Mouse (Mus musculus) ES-Bruce4 (cell line): ENCODE data around the gene Dnajc25. TPM values are rescaled to one million over a fixed set of nuclear protein-coding genes. Genes with fewer than 3 reads are reported as not detected.
A peak's percentile ranks its signal among the peaks of the same experiment; 100 is the strongest.

Experiments
- H3K27ac ChIP-seq: 2 replicates; pipeline ENCODE4 v1.5.1; 2012; ENCODE audit warnings: low read length, inconsistent platforms; ENCODE audit not compliant: insufficient read depth
- H3K27me3 ChIP-seq: 2 replicates; pipeline ENCODE4 v1.6.1; 2012; ENCODE audit warnings: mild to moderate bottlenecking, low read length, inconsistent platforms; ENCODE audit not compliant: control insufficient read depth, poor library complexity, insufficient read depth, severe bottlenecking
- H3K36me3 ChIP-seq: 2 replicates; pipeline ENCODE4 v1.6.1; 2012; ENCODE audit warnings: inconsistent platforms, mild to moderate bottlenecking, low read length, moderate library complexity; ENCODE audit not compliant: control insufficient read depth, poor library complexity, insufficient read depth, severe bottlenecking
- H3K4me1 ChIP-seq: one replicate; pipeline ENCODE4 v1.8.1; 2011; ENCODE audit warnings: low read length; ENCODE audit not compliant: control insufficient read depth, insufficient read depth
- H3K4me3 ChIP-seq: 2 replicates; pipeline ENCODE4 v1.5.1; 2011; ENCODE audit warnings: low read depth, mild to moderate bottlenecking, low read length
- H3K9ac ChIP-seq: 2 replicates; pipeline ENCODE4 v1.6.1; 2012; ENCODE audit warnings: low read depth, mild to moderate bottlenecking, inconsistent platforms; ENCODE audit not compliant: poor library complexity, severe bottlenecking
- H3K9me3 ChIP-seq: replicated peaks from 2 replicates; pipeline ENCODE4 v1.6.1; 2012; ENCODE audit warnings: mild to moderate bottlenecking, low read length, inconsistent platforms; ENCODE audit not compliant: control insufficient read depth, poor library complexity, insufficient read depth, severe bottlenecking
- CTCF ChIP-seq: IDR thresholded peaks from one replicate; pipeline ENCODE4 v1.8.1; 2011; ENCODE audit warnings: low read depth, low read length
- EP300 ChIP-seq: IDR thresholded peaks from 2 replicates; pipeline ENCODE4 v1.6.1; 2011; ENCODE audit warnings: low read depth, low read length; ENCODE audit not compliant: insufficient read depth
- POLR2A ChIP-seq: IDR thresholded peaks from one replicate; pipeline ENCODE4 v1.8.1; 2011; ENCODE audit warnings: low read length; ENCODE audit not compliant: insufficient read depth
- polyA plus RNA-seq: library from polyadenylated mRNA; stranded (reverse); fragments of >200 nt; gene quantifications from 2 replicates; pipeline ENCODE4 v1.2.4, GENCODE M21; 2011; ENCODE audit warnings: low read depth; ENCODE audit not compliant: missing spikeins, insufficient read depth, insufficient read length

Gene Dnajc25
- polyA plus RNA-seq, 1 experiment: 6.1 TPM

GRCm38 (mm10) chr4:58970678-58971077, 24.2 kb upstream of the Dnajc25 start:
- TF ChIP-seq POLR2A (no peak), CTCF (no peak), EP300 (no peak)
- H3K4me3 ChIP-seq: no peak overlapping the region
- no peak overlapping the region for H3K9ac ChIP-seq
- H3K36me3 ChIP-seq: no peaks in the 10 kb centered on the region
- no peak overlapping the region for H3K27ac ChIP-seq
- H3K27me3 ChIP-seq: no peaks in the 10 kb centered on the region
- no peaks in the 10 kb centered on the region for H3K4me1 ChIP-seq
- no peaks in the 10 kb centered on the region; the same call in 1 of the 2 replicates for H3K9me3 ChIP-seq

GRCm38 (mm10) chr4:58975711-58976110, 19.2 kb upstream of the Dnajc25 start:
- Histone ChIP-seq H3K9ac (no peak overlapping the region), H3K4me1 (no peaks in the 10 kb centered on the region), H3K9me3 (no peaks in the 10 kb centered on the region), H3K4me3 (no peak overlapping the region), H3K36me3 (peaks cover 3% of the 10 kb centered on the region; the same call in 1 of the 2 replicates), H3K27me3 (no peaks in the 10 kb centered on the region), H3K27ac (no peak overlapping the region)
- TF ChIP-seq POLR2A (no peak), CTCF (no peak), EP300 (no peak)

- no peak overlapping the region for H3K4me3 ChIP-seq
- H3K27me3 ChIP-seq: no peaks in the 10 kb centered on the region
- no peaks in the 10 kb centered on the region for H3K9me3 ChIP-seq
- no peak overlapping the region for H3K27ac ChIP-seq
- H3K4me1 ChIP-seq: no peaks in the 10 kb centered on the region
- peaks cover 8% of the 10 kb centered on the region for H3K36me3 ChIP-seq
- no peak overlapping the region for H3K9ac ChIP-seq
- TF ChIP-seq EP300 (no peak), CTCF (no peak), POLR2A (no peak)
These were observed 13.4 kb upstream of the Dnajc25 start for GRCm38 (mm10) chr4:58981421-58981820.

GRCm38 (mm10) chr4:58982806-58983205, 12.1 kb upstream of the Dnajc25 start:
- no peaks in the 10 kb centered on the region for H3K27me3 ChIP-seq

GRCm38 (mm10) chr4:58985157-58985648, 9.7 kb upstream of the Dnajc25 start:
- no peak overlapping the region for H3K9ac ChIP-seq
- no peak overlapping the region for H3K27ac ChIP-seq
- peaks cover 1% of the 10 kb centered on the region for H3K4me1 ChIP-seq
- H3K9me3 ChIP-seq: no peaks in the 10 kb centered on the region
- TF ChIP-seq EP300 (no peak), CTCF (peak; percentile 40), POLR2A (no peak)
- H3K4me3 ChIP-seq: no peak overlapping the region
- H3K36me3 ChIP-seq: peaks cover 5% of the 10 kb centered on the region; the same call in 1 of the 2 replicates
- no peaks in the 10 kb centered on the region for H3K27me3 ChIP-seq

More at GRCm38 (mm10) chr4:58982806-58983205, 12.1 kb upstream of the Dnajc25 start:
- TF ChIP-seq EP300 (no peak), POLR2A (no peak), CTCF (no peak)
- H3K4me1 ChIP-seq: no peaks in the 10 kb centered on the region
- H3K9me3 ChIP-seq: no peaks in the 10 kb centered on the region
- no peak overlapping the region for H3K9ac ChIP-seq
- H3K27ac ChIP-seq: no peak overlapping the region
- H3K4me3 ChIP-seq: no peak overlapping the region
- H3K36me3 ChIP-seq: peaks cover 8% of the 10 kb centered on the region; the same call in 1 of the 2 replicates

- TF ChIP-seq CTCF (no peak), EP300 (no peak), POLR2A (no peak)
- no peaks in the 10 kb centered on the region for H3K27me3 ChIP-seq
- H3K9ac ChIP-seq: peak within 1 kb of the TSS; percentile 77
- peaks cover 5% of the 10 kb centered on the region; the same call in 1 of the 2 replicates for H3K36me3 ChIP-seq
- H3K9me3 ChIP-seq: no peaks in the 10 kb centered on the region
- peak within 1 kb of the TSS; percentile 32; the same call in 1 of the 2 replicates for H3K27ac ChIP-seq
- peak within 1 kb of the TSS; percentile 92 for H3K4me3 ChIP-seq
- H3K4me1 ChIP-seq: peaks cover 1% of the 10 kb centered on the region
These were observed 8.2 kb upstream of the Dnajc25 start, which contains the start of gene Ptgr1 for GRCm38 (mm10) chr4:58986540-58987190. TSS of gene Ptgr1 (minus strand) at chr4:58987119.
